Mouse (Mus musculus): ENCODE measurements around the gene Olfr1238. TPM values are rescaled to one million over a fixed set of nuclear protein-coding genes. Genes with fewer than 3 reads are reported as not detected.

Olfr1238 gene
- not detected for total RNA-seq (2021)
- long read RNA-seq, experiment 1: 0 reads
- long read RNA-seq, experiment 2: 0 reads

DNA sequence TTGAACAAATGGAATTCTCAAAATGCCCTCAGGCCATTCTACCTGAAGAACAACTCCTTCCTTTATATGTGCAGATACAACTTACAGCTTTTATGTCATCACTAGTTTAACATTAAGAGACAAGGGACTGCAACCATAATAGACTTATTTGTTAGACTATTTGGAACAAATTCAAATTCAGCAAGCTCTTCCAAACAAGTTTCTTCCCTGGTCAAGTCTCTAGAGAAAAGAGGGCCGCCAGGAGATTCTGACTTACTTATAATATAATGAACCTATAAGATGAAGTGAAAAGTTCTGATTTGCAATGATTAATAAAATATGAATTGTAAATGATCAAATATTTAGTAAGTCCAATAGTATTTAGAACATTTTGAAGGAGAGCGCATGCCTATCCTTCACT, at the start of gene Olfr1238:
Olfr1238 (minus strand) TSS at position 101 of the 400 bp plus-strand sequence.
- no peak for DNase-seq (ENCODE audit: low spot score in 2 of 2)

DNA sequence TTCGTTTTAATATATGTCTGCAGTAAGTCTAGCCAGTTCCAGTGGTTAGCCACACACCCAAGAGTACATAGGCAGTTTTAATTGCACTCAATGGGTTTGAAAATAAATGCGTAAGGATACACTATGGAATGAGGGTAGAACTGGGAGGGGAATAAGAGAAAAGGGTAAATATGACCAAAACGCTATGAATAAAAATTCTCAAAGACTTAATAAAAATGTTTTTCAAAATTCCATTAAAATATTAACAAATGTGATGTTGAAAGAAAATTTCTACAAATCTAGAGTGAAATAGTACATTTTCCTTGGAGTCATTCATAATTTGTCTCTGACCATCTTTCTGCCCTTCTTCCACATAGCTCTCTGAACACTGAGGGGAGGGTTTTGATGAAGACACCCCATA, 33.4 kb upstream of the Olfr1238 start, which contains the start of gene Olfr1240:
Olfr1240 (minus strand) TSS at position 101 of the 400 bp plus-strand sequence.
- DNase-seq (ENCODE audit: low spot score in 2 of 2): no peak

DNA sequence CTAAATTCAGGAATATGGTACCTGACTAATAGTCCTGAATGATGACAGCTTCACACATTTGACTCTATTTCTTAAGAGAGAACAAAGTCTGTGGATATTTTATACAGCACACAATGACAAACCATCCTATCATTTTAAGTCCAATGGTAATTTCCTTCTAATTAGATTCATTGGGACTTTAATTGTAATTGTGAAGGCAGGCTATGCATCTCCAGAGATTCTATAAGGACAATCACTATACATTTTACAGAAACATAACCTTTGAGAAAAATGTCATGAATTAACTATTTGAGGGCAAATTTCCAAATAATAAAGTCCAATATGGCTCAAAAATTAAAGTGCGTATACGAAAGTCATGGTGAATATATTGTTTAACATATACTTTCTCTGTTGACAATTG, 10.8 kb upstream of the Olfr1238 start, which contains the start of gene Olfr1239:
Olfr1239 (minus strand) TSS at position 101 of the 400 bp plus-strand sequence.
- no peak for DNase-seq (ENCODE audit: low spot score in 2 of 2)

DNA sequence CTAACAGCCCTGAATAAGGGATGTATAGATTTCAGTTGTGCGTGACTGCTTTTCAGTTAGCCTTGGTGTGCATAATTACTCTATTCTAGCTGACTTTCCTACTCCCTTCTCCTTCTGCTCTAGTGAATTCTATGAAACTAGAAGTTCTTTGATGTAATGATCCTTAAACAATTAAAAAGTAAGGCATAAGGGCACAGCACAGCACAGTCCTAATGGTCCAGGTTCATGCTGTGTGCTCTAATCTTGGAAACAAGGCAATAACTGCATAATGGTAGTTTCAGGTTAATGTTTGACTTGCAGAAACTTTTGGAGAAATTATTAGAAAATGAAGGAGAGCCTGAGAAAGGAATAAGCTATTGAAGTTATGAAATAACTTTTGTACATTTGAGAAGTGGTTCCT, 5.1 kb upstream of the Olfr1238 start:
- no peak for DNase-seq (ENCODE audit: low spot score in 2 of 2)

DNA sequence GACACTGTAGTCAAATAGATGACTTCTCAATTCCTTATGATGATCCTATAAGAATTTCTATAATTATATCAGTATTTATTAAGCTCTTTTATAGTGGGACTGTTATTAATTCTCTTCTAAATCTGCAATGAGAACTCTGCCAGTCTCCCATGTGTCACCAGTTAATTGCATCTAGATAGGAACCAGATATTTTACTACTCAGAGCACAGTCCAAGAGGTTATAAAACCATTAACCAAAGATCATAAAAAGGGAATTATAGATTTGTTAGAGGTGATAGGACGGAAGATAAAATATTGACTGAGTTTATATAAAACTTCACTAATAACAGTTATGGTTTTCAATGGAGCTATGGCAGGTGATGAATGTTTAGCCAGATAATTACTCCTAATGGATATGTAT, 8.6 kb downstream of the Olfr1238 start:
- DNase-seq (ENCODE audit: low spot score in 2 of 2): no peak

DNA sequence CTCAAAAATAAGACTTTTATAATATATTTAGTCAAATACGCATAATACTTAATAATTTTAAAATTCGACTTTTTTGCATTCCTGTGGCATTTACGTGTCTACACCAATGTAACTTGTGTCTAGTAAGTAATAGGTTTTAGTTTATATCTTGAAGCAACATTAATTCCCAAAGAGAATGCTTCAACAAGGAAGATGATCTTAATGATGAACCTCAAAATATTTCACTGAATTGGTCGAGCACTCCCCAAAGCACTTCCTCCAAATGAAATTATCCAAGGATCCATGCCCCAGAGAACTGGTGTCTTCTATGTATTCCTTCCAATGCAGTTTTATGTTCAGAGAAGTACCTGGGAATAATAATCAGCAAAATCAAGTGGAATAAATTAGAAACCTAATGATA, 44.7 kb downstream of the Olfr1238 start, which contains the start of gene Olfr1234:
Olfr1234 (minus strand) TSS at position 101 of the 400 bp plus-strand sequence.
- DNase-seq (ENCODE audit: low spot score in 2 of 2): no peak

Other genes starting within 250 kb of the Olfr1238 start
- gene Olfr1224-ps1, start 245.6 kb downstream of the Olfr1238 start, total RNA-seq (2021): not detected
- not detected for gene Olfr1225, start 235.0 kb downstream of the Olfr1238 start, total RNA-seq (2021)
- not detected for gene Olfr1226, start 209.6 kb downstream of the Olfr1238 start, total RNA-seq (2021)
- gene Olfr1228, start 155.6 kb downstream of the Olfr1238 start, total RNA-seq (2021): not detected
- not detected for gene Olfr1229, start 121.7 kb downstream of the Olfr1238 start, total RNA-seq (2021)
- not detected for gene Olfr1230, start 112.4 kb downstream of the Olfr1238 start, total RNA-seq (2021)
- not detected for gene Olfr1231, start 102.6 kb downstream of the Olfr1238 start, total RNA-seq (2021)
- gene Olfr1232, start 80.0 kb downstream of the Olfr1238 start, total RNA-seq (2021): not detected
- not detected for gene Olfr1233, start 67.3 kb downstream of the Olfr1238 start, total RNA-seq (2021)
- not detected for gene Olfr1234, start 44.8 kb downstream of the Olfr1238 start, total RNA-seq (2021)
- not detected for gene Olfr1239, start 10.7 kb upstream of the Olfr1238 start, total RNA-seq (2021)
- not detected for gene Olfr1240, start 33.3 kb upstream of the Olfr1238 start, total RNA-seq (2021)
- not detected for gene Olfr1241, start 77.5 kb upstream of the Olfr1238 start, total RNA-seq (2021)
- not detected for gene Olfr1242, start 88.7 kb upstream of the Olfr1238 start, total RNA-seq (2021)
- gene Olfr1243, start 121.8 kb upstream of the Olfr1238 start, total RNA-seq (2021): not detected
- gene Olfr1245, start 168.8 kb upstream of the Olfr1238 start, total RNA-seq (2021): not detected
- gene Olfr1246, start 183.5 kb upstream of the Olfr1238 start, total RNA-seq (2021): not detected
- gene Olfr1247, start 204.5 kb upstream of the Olfr1238 start, total RNA-seq (2021): not detected
- not detected for gene Olfr1248, start 208.6 kb upstream of the Olfr1238 start, total RNA-seq (2021)
- gene Olfr1249, start 225.3 kb upstream of the Olfr1238 start, total RNA-seq (2021): not detected